Mouse (Mus musculus): Measurements from ENCODE around the gene Vmn1r58.
"Not testable (repeated sequence)": the region's sequence is repeated elsewhere in the genome, so short reads cannot be mapped to it uniquely, and the experiment has no call there.

Vmn1r58 gene

GRCm38 (mm10) chr7:5413296-5413695, at the start of gene Vmn1r58:
Gene Vmn1r58 (minus strand): TSS chr7:5413396.
- DNase-seq (ENCODE audit: low read depth) = not testable (repeated sequence)

- no peak for DNase-seq (ENCODE audit: low read depth)
Measured at GRCm38 (mm10) chr7:5456674-5457073, 43.5 kb upstream of the Vmn1r58 start, which contains the start of gene Vmn1r59. Gene Vmn1r59 (minus strand): TSS chr7:5456774.

GRCm38 (mm10) chr7:5454011-5454410, 40.8 kb upstream of the Vmn1r58 start:
- not testable (repeated sequence) for DNase-seq (ENCODE audit: low read depth)

- no peak for DNase-seq (ENCODE audit: low read depth)
Measured at GRCm38 (mm10) chr7:5448627-5449026, 35.4 kb upstream of the Vmn1r58 start.

GRCm38 (mm10) chr7:5406201-5406600, 7.0 kb downstream of the Vmn1r58 start:
- no peak for DNase-seq (ENCODE audit: low read depth)

GRCm38 (mm10) chr7:5366724-5367123, 46.5 kb downstream of the Vmn1r58 start:
- DNase-seq (ENCODE audit: low read depth) = no peak

GRCm38 (mm10) chr7:5363599-5363998, 49.6 kb downstream of the Vmn1r58 start:
- DNase-seq (ENCODE audit: low read depth) = no peak

Data from c-Kit-positive CD71-negative TER-119-negative erythroid progenitor cells, embryonic 14.5 days (primary cell).